Mouse (Mus musculus) large intestine, adult 2 months (tissue): ENCODE results near the gene Ndst2. TPM values are rescaled to one million over a fixed set of nuclear protein-coding genes. Genes with fewer than 3 reads are reported as not detected.

Source experiments
- polyA plus RNA-seq: library from polyadenylated mRNA; depleted of rRNA; stranded (reverse); fragments of >200 nt; gene quantifications from 2 replicates; pipeline ENCODE4 v1.2.3, GENCODE M21; 2012; rRNA removed

Ndst2 gene
- polyA plus RNA-seq, 1 experiment = 25.4 TPM

Other genes starting within 250 kb of the Ndst2 start
- 0.63 and 0.64 TPM in 2 replicates for gene Mss51, start 237.7 kb downstream of the Ndst2 start, polyA plus RNA-seq
- gene Ppp3cb, start 188.0 kb downstream of the Ndst2 start, polyA plus RNA-seq = 10.7 and 11.9 TPM in 2 replicates
- gene Usp54, start 93.5 kb downstream of the Ndst2 start, polyA plus RNA-seq = 2.4 and 3.1 TPM in 2 replicates
- 0.30 TPM in 1 of 2 replicates, not detected in the other for gene Myoz1, start 78.0 kb downstream of the Ndst2 start, polyA plus RNA-seq
- 0.07 and 0.09 TPM in 2 replicates for gene Synpo2l, start 66.2 kb downstream of the Ndst2 start, polyA plus RNA-seq
- 117 and 195 TPM in 2 replicates for gene Sec24c, start 60.3 kb downstream of the Ndst2 start, polyA plus RNA-seq
- gene Fut11, start 39.6 kb downstream of the Ndst2 start, polyA plus RNA-seq = 4.2 and 6.4 TPM in 2 replicates
- 42.2 and 47.2 TPM in 2 replicates for gene Chchd1, start 31.6 kb downstream of the Ndst2 start, polyA plus RNA-seq
- 75.4 and 111 TPM in 2 replicates for gene Zswim8, start 27.0 kb downstream of the Ndst2 start, polyA plus RNA-seq
- gene Camk2g, start 59.5 kb upstream of the Ndst2 start, polyA plus RNA-seq = 11.4 and 14.7 TPM in 2 replicates
- gene Plau, start 102.1 kb upstream of the Ndst2 start, polyA plus RNA-seq = 4.1 and 5.6 TPM in 2 replicates
- gene Vcl, start 194.8 kb upstream of the Ndst2 start, polyA plus RNA-seq = 28.1 and 40.3 TPM in 2 replicates